Mouse (Mus musculus): ENCODE data around the gene Scube1.

GRCm38 (mm10) chr15:83663066-83663465 is 61.8 kb downstream of the Scube1 start:
- TF ChIP-seq CTCF (conservative IDR thresholded peaks at IDR 0.05 in 1 of 2, IDR thresholded peaks at IDR 0.05 in 1 of 2; ENCODE audit: low read depth in 2 of 2, low read length in 2 of 2) (no peak), NELFE (IDR thresholded peaks at IDR 0.05; ENCODE audit: low read depth, low read length) (no peak), SIN3A (IDR thresholded peaks at IDR 0.05; ENCODE audit: low read length) (no peak), EP300 (IDR thresholded peaks at IDR 0.05; ENCODE audit: low read length) (no peak), ZC3H11A (IDR thresholded peaks at IDR 0.05; ENCODE audit: low read depth, low read length) (no peak)

Measured in CH12.LX (cell line).